Mouse (Mus musculus) forebrain, embryonic 14.5 days (tissue): Measurements from ENCODE around the gene Otulinl. TPM values are rescaled to one million over a fixed set of nuclear protein-coding genes. Genes with fewer than 3 reads are reported as not detected.

Experiments
- polyA plus RNA-seq: library from polyadenylated mRNA; unstranded; fragments of >200 nt; fragmentation: Nextera tagmentation; extraction: Ambion mirVana; gene quantifications from 2 replicates; pipeline ENCODE4 v1.2.1, GENCODE M21; 2014

The Otulinl gene
- polyA plus RNA-seq, 1 experiment from 2014 or later = 13.2 TPM

Other genes starting within 250 kb of the Otulinl start
- 13.7 and 13.9 TPM in 2 replicates for gene Ank, start 214.9 kb downstream of the Otulinl start, polyA plus RNA-seq
- 35.0 and 36.0 TPM in 2 replicates for gene Otulin, start 50.9 kb downstream of the Otulinl start, polyA plus RNA-seq